Mouse (Mus musculus): Measurements from ENCODE around the gene Prkar1b. TPM values are rescaled to one million over a fixed set of nuclear protein-coding genes. Genes with fewer than 3 reads are reported as not detected.

The Prkar1b gene
- polyA plus RNA-seq, 1 experiment from 2014 or later = 0.75 TPM

DNA sequence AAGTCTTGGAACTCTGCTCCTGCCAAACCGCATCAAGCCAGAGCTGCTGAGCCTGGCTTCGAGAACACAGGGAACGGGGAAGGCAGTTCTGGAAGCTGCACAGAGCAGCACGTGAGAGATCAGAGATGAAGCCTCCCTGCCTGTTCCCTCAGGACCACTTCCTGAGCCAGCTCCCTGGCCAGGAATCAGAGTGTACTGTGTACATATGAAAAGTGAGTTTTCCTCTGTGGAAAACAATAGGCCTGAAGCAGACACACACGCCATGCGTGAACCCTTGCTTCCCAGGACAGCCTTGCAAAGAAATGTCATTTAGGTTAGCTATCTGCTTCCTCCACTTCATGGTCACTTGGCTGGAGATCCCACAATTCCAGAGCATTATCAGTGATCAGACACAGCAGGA, 48.0 kb downstream of the Prkar1b start:
- WGBS (ENCODE audit: missing documents) = 98% methylated on average over 6 of the region's 6 CpGs
- Histone ChIP-seq H3K27ac (no peak overlapping the region), H3K4me3 (ENCODE audit: inconsistent target) (no peak overlapping the region), H3K36me3 (ENCODE audit: inconsistent target) (no peaks in the 10 kb centered on the region), H3K79me2 (ENCODE audit: inconsistent target) (no peaks in the 10 kb centered on the region)

DNA sequence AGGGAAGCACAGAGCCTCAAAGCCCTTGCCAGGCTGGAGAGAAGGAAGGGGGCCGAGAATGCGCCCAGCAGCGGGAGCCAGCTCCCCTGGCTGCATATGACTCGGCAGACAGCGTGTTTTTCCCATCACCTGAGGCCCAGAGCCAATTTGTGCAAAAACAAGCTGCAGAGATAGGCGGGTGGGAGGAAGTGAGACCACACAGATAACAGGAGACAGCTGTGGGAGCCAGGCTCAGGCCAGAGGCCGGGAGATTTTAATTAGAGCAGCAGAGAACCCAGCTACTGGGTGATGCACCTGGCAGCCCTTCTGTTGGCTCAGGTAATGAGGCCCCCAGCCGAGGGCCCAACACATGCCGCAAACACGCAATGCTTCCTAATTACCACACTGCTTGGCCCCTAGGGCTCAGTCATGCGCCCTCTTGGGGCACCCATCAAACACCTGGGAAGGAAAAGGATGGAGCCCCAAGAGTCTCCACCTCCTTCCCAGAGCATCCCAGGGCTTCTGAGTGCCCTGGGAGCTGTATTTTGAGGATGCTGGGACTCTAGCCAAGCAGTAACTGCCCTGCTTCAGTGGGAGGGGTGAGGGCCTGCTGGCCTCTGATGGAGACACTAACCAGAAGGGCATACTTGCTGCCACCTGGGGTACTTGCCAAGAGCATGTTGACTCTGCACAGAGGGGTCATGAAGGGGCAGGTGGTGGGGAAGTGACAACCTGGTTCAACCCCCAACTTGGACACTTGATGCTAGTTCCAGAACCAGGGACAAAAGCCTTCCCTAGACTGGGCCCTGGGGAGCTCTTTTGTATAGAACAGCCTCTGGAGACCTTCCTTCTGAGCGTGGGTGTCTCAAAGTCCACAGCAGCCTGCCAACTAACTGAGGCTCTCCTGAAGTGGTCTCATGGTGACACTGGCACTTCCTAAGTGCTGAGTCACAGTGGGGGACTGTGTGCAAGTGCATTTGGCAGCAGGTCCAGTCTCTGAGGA, 50.5 kb downstream of the Prkar1b start:
- Histone ChIP-seq H3K4me3 (ENCODE audit: inconsistent target) (no peak overlapping the region), H3K79me2 (ENCODE audit: inconsistent target) (no peaks in the 10 kb centered on the region), H3K36me3 (ENCODE audit: inconsistent target) (no peaks in the 10 kb centered on the region), H3K27ac (no peak overlapping the region)
- 34% methylated on average over 12 of the region's 12 CpGs for WGBS (ENCODE audit: missing documents)

DNA sequence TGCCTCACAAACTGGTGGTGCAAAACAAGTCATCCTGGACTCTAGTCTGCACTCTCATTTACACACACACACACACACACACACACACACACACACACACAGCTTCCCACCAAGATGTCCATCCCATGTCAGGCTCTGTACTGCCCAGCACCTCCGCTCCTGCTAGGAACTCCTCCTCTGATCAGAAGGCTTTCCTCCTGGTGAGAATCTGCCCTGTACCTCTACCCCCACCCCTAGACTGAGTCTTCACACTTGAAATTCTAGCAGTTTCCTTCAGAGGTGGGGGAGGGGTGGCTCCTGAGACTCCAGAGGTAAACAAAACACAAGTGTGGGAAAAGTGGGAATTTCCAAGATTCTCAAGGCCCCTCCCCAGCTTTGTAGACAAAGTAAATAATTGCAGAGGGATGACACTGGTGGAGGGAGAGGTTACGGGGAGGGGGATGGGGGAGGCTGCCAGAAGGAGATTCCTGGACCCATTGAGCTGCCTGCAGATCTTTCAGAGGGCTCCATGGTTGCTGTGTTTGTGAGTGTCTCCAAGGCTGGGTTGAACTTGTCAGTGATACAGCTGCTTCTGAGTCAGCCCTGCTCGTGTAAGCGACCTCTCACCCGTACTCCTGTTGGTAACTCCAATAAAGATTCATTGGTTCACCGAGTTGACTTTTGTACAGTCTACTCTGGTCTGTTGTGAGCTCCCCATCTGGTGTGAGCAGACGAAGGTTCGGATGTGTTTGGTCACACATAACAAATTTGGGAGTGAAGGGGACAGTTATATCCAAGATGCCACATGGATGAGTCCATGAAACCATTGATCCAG, 54.3 kb downstream of the Prkar1b start:
- 94% methylated on average over 8 of the region's 8 CpGs for WGBS (ENCODE audit: missing documents)
- no peak overlapping the region for H3K4me3 ChIP-seq (ENCODE audit: inconsistent target)

DNA sequence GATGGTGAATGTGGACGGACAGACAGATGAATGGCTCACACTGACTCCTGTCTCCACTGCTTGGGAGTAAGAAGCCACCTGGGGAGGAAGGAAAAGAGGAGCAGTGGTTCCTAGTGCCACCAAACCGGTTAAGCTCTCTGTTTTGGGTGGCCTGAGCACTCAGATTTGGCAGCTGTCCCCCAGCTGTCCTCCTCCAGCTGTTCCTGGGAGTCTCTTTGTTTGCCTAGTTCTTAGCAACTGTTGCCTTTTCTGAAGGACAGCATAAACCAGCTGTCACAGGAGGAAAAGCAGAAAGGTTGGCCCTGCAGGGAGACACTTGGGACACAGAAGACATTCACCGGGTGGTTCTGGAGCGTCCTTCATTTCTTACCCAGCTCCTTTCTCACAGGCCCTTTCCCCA, 56.3 kb downstream of the Prkar1b start:
- H3K36me3 ChIP-seq (ENCODE audit: inconsistent target) = no peaks in the 10 kb centered on the region
- H3K79me2 ChIP-seq (ENCODE audit: inconsistent target) = no peaks in the 10 kb centered on the region
- H3K4me3 ChIP-seq (ENCODE audit: inconsistent target) = no peak overlapping the region
- H3K27ac ChIP-seq = no peak overlapping the region
- WGBS (ENCODE audit: missing documents) = 85% methylated on average over 4 of the region's 4 CpGs

More for the DNA sequence above, 54.3 kb downstream of the Prkar1b start:
- no peaks in the 10 kb centered on the region for H3K36me3 ChIP-seq (ENCODE audit: inconsistent target)
- H3K27ac ChIP-seq = no peak overlapping the region
- H3K79me2 ChIP-seq (ENCODE audit: inconsistent target) = no peaks in the 10 kb centered on the region

DNA sequence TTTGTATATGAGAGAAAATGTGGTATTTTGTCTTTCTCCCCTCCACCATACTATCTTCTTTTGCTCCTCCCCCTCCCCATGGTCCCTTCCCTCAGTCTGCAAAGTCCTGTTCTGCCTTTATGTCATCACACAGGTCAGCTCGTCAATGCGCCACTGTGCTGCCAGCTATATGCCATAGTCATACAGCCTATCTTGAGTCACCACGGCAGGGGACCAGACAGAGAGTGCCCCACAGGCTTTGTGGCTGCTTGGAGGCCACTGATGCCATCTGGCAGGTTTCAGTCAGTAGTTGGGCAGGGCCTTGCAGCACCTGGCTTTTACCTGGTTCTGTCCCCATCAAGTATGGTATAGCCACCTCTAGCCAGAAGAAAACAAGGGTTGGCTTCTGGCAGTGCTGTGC, 58.1 kb downstream of the Prkar1b start:
- H3K79me2 ChIP-seq (ENCODE audit: inconsistent target) = no peaks in the 10 kb centered on the region
- 95% methylated on average over 3 of the region's 3 CpGs for WGBS (ENCODE audit: missing documents)
- no peak overlapping the region for H3K27ac ChIP-seq
- no peak overlapping the region for H3K4me3 ChIP-seq (ENCODE audit: inconsistent target)
- no peaks in the 10 kb centered on the region for H3K36me3 ChIP-seq (ENCODE audit: inconsistent target)

DNA sequence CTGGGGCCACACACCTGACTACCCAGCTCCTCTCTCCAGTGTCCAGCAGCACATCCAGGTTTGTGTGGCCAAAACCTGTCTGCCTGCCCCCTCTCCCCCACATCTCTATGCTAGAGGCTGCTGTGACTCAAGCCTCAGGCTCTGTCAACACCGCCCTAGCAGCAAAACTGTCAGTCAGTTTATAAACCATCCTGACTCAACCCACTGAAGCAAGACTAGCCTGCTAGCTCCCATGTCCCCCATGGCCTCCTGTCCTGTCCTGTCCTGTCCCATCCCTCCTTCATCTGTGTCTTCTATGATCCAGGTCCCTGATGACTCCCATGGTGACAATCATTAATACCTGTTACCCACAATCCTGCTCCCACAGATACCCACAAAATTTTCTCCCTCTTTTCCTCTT, 59.6 kb downstream of the Prkar1b start:
- Histone ChIP-seq H3K79me2 (ENCODE audit: inconsistent target) (no peaks in the 10 kb centered on the region), H3K4me3 (ENCODE audit: inconsistent target) (no peak overlapping the region), H3K36me3 (ENCODE audit: inconsistent target) (no peaks in the 10 kb centered on the region), H3K27ac (no peak overlapping the region)
- WGBS (ENCODE audit: missing documents) = 92% methylated on average over 1 of the region's 1 CpGs

DNA sequence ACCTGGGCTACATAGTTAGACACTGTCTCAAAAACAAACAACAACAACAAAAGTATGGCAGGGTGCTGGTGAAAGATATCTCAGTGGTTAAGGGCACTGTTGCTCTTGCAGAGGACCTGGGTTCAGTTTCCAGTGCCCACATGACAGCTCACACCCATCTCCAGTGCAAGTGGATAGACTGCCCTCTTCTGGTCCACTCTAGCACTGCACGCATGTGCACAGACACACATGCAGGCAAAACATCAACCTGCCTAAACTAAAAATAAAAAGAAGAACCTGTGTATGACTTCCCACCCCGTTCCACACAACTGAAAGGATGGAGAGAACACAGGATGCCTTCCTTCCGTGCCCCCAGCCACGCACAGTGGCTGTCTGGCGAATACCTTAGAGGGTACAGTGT, 61.6 kb downstream of the Prkar1b start:
- no peaks in the 10 kb centered on the region for H3K79me2 ChIP-seq (ENCODE audit: inconsistent target)
- WGBS (ENCODE audit: missing documents) = 87% methylated on average over 5 of the region's 5 CpGs
- H3K27ac ChIP-seq = no peak overlapping the region
- H3K36me3 ChIP-seq (ENCODE audit: inconsistent target) = no peaks in the 10 kb centered on the region
- H3K4me3 ChIP-seq (ENCODE audit: inconsistent target) = no peak overlapping the region

DNA sequence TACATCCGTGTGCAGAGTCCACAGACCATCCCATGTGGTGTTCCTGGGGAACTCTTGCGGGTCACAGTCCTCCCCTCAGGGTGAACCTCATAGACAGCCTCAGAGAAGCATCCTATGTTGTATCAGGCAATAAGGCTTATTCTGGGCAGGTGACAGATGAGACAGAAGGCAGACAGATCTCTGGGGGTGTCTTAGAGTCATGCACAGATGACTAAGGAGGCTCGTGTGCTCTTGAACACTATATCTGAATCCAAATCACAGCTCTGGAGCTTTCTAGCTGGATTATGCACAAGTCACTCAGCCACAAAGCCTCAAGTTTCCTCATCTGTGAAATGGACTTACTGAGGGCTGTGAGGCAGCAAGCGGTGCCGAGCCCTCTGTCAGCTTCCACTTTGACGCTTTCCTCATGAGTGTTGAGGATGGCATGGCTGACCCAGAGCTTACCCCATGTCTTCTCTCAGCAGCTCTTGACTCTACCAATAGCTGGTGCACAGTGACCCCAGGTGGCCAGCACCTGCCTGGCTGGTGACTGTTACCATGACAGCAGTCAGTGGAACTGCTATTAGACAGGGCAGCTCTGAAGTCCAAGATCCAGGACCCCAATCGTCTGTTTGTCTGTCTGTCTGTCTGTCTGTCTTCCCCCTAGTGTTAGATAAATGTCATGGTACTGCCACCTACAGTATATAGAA, 64.8 kb downstream of the Prkar1b start:
- WGBS (ENCODE audit: missing documents) = 75% methylated on average over 7 of the region's 7 CpGs
- no peak overlapping the region for H3K27ac ChIP-seq
- H3K79me2 ChIP-seq (ENCODE audit: inconsistent target) = no peaks in the 10 kb centered on the region
- no peaks in the 10 kb centered on the region for H3K36me3 ChIP-seq (ENCODE audit: inconsistent target)
- no peak overlapping the region for H3K4me3 ChIP-seq (ENCODE audit: inconsistent target)

DNA sequence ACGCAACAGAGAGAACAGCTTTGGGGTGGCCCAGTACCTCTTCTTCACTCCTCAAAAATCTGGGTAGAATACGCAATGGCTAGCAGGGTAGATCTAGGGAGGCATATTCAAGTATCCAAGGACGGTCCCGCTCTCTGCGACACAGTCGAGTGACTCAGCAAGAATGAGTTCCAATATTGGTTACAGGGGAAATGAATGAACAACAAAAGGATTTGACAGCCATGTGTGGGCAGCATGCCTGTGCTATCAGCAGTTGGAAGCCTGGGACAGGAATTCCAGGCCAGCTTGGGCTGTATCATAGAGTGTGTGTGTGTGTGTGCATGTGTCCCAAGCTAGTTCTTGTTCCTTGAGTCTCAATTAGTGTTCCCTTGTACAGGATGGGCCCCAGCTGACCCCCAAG, 65.5 kb downstream of the Prkar1b start:
- H3K36me3 ChIP-seq (ENCODE audit: inconsistent target) = no peaks in the 10 kb centered on the region
- no peak overlapping the region for H3K4me3 ChIP-seq (ENCODE audit: inconsistent target)
- WGBS (ENCODE audit: missing documents) = 38% methylated on average over 6 of the region's 6 CpGs
- H3K79me2 ChIP-seq (ENCODE audit: inconsistent target) = no peaks in the 10 kb centered on the region
- H3K27ac ChIP-seq = no peak overlapping the region

DNA sequence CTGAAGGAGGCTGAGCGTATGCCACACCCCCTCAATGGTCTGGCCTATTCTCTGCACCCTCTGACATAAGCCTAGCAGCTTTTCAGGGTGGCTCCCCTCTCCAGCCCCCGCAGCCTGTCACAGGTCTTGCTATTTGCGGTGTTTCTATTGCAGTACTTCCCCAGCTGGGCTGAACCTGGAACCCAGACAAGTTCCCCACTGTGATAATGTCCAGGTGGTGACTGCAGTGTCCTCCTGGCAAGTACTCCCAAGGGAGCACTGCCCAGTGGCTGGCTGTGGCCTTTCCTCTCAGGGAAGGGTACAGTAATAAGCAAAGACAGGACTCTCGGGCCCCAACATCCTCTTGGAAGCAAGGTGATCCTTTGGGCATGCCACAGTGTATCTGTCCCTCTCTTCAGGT, 66.0 kb downstream of the Prkar1b start:
- 46% methylated on average over 4 of the region's 4 CpGs for WGBS (ENCODE audit: missing documents)

DNA sequence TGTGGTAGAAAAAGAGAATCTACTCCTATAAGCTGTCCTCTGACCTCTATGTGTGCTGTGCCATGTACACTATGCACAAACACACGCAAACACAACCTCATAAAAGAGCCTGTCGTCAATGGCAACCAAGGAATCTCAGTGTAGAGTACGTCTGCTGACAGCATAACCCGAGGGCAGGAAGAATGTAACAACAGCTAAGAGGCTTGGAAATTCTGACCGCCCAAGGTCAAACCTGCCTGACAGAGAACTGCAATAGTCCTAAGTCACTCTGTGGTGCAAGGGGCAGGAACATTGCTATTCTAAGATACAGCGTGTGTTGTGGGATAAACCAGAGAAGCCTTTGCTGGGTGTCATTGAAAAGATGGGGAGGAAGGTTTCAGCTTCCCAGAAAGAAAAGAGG, 68.4 kb downstream of the Prkar1b start:
- WGBS (ENCODE audit: missing documents) = 52% methylated on average over 6 of the region's 6 CpGs
- Histone ChIP-seq H3K79me2 (ENCODE audit: inconsistent target) (no peaks in the 10 kb centered on the region), H3K4me3 (ENCODE audit: inconsistent target) (no peak overlapping the region), H3K27ac (no peak overlapping the region), H3K36me3 (ENCODE audit: inconsistent target) (no peaks in the 10 kb centered on the region)

More for the DNA sequence above, 66.0 kb downstream of the Prkar1b start:
- H3K4me3 ChIP-seq (ENCODE audit: inconsistent target) = no peak overlapping the region
- no peaks in the 10 kb centered on the region for H3K79me2 ChIP-seq (ENCODE audit: inconsistent target)
- H3K27ac ChIP-seq = no peak overlapping the region
- H3K36me3 ChIP-seq (ENCODE audit: inconsistent target) = no peaks in the 10 kb centered on the region

DNA sequence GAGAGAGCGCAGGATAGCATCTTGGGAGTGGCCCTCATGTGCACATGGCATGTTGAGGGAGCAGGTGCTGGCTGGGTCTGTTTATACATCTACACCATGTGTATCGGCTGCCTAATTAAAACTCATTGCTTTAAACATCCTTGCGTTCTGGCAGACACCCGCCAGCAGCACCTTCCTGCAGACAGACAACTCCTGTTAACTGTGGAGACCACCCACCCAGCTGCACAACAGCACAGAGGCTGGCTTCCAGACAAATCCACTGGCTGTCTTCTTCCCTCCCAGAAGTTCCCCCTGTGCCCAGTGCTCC, 71.7 kb downstream of the Prkar1b start:
- H3K79me2 ChIP-seq (ENCODE audit: inconsistent target) = no peaks in the 10 kb centered on the region
- no peak overlapping the region for H3K4me3 ChIP-seq (ENCODE audit: inconsistent target)
- WGBS (ENCODE audit: missing documents) = 89% methylated on average over 4 of the region's 4 CpGs
- no peak overlapping the region for H3K27ac ChIP-seq
- no peaks in the 10 kb centered on the region for H3K36me3 ChIP-seq (ENCODE audit: inconsistent target)

DNA sequence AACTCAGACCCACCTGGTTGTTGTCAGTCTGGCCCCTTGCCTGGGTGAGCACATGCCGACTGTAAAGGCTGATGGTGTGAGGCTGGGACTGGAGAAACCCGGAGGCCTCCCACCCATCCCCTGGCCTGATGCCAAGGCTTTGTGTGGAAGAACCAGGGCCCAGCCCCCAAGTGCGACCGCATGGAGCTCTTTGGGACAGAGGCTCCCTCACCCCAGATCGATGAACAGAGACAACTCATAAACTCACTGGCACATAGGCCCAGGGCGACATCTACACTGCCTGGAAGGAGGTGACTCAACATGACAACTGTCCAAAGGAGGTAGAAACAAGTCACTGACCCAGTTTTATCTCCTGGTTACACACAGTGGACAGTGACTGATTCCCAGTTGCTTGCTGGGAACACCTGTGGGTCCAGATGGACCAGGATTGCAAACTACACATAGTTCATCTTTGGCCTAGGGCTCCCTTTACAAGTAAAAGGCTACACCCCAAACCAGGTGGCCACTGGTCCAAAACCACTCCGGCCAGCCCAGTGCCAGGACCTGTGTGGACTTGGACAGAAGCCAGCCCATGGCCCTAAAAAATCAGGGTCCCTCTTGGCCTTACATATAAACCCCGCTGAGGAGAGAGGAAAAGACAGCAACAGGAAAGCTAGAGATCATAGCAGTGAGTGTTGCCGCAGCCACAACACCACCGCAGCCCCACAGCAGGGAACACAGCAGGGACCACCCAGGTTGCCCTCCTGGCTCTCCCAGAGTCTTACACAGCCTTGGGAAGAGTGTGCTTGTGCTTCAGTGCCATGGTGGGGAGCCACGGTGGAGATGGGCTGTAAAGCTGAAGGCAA, 72.3 kb downstream of the Prkar1b start:
- no peak overlapping the region for H3K4me3 ChIP-seq (ENCODE audit: inconsistent target)
- no peaks in the 10 kb centered on the region for H3K79me2 ChIP-seq (ENCODE audit: inconsistent target)
- 92% methylated on average over 11 of the region's 11 CpGs for WGBS (ENCODE audit: missing documents)
- H3K36me3 ChIP-seq (ENCODE audit: inconsistent target) = no peaks in the 10 kb centered on the region
- no peak overlapping the region for H3K27ac ChIP-seq

DNA sequence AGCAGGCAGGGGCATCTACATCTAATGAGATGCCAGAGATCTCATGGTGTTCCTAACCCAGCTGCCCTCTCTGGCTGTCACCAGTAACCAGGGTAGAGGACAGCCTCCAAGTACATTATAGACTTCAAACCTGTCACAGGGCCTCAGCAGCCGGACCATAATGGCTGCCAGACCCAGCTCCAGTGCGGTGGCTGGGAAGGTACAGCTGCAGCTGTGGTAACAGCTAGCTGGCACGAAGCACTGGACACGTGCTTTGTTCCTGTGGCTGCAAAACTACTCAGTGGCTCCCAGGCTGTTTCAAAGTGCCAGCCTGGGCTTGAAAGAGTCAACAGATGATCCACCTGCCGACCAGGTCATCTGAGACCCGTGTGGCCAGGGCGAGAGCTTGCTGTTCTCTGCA, 73.4 kb downstream of the Prkar1b start:
- 78% methylated on average over 7 of the region's 7 CpGs for WGBS (ENCODE audit: missing documents)
- Histone ChIP-seq H3K4me3 (ENCODE audit: inconsistent target) (no peak overlapping the region), H3K27ac (no peak overlapping the region), H3K36me3 (ENCODE audit: inconsistent target) (no peaks in the 10 kb centered on the region), H3K79me2 (ENCODE audit: inconsistent target) (no peaks in the 10 kb centered on the region)

All from macrophage (primary cell).